13 mouse cellular contexts compared by ENCODE assay signal in the genomic region with DNA sequence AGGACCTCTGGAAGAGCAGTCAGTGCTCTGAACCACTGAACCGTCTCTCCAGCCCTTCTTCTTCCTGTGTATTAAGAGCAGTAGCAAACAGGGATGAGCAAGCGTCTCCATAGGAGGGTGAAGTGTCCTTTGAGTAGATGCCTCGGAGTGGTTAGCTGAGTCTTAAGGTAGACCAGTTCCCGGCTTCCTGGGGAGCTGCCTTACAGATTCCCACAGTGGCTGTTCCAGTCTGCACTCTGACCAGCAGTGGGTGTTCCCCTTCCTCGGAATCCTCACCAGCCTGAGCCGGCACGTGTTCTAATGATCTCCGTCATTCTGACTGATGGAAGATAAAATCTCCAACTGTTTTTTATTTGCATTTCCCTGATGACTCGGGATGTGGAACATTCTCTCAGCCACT.
"Had no signal": no experiment of that assay in that cellular context is flagged by ENCODE, and none has a peak within 500 bp of the region (broad histone marks: within the 10 kb centered on the region; RNA-seq: fewer than 3 reads in every experiment).

No protein-coding gene starts in this region.

- DNase-seq: lung, adult 18-20 months; lung, embryonic 14.5 days; lung, postnatal 10 days; lung, postnatal 4 days; midbrain, embryonic 14.5 days; retina, postnatal 1 day; right cerebral cortex, adult 18-20 months; right cerebral cortex, postnatal 25 days; right cerebral cortex, postnatal 4 days; spleen, adult 18-20 months; thymus, adult 18-20 months; thymus, postnatal 14 days; thymus, postnatal 36 days had no signal
